Mouse (Mus musculus): ENCODE data around the gene 4930412O13Rik. TPM values are rescaled to one million over a fixed set of nuclear protein-coding genes. Genes with fewer than 3 reads are reported as not detected.

The 4930412O13Rik gene
- total RNA-seq, 2 experiments from 2014 or later: not detected

GRCm38 (mm10) chr2:9903854-9904560, 23.0 kb downstream of the 4930412O13Rik start:
- DNase-seq: no peak

GRCm38 (mm10) chr2:9905995-9906394, 24.9 kb downstream of the 4930412O13Rik start:
- no peak for DNase-seq

- DNase-seq: no peak
Measured at GRCm38 (mm10) chr2:9917602-9918001, 36.5 kb downstream of the 4930412O13Rik start.

- DNase-seq: no peak
Measured at GRCm38 (mm10) chr2:9918691-9919471, 37.8 kb downstream of the 4930412O13Rik start.

- no peak for DNase-seq
Measured at GRCm38 (mm10) chr2:9926194-9926904, 45.3 kb downstream of the 4930412O13Rik start.

GRCm38 (mm10) chr2:9926905-9927283, 45.8 kb downstream of the 4930412O13Rik start:
- no peak for DNase-seq

Other genes with a start within 250 kb of the 4930412O13Rik start
- not detected for gene 9230102O04Rik, start 8.3 kb downstream of the 4930412O13Rik start, total RNA-seq (2021)
- gene Gata3, start 8.8 kb downstream of the 4930412O13Rik start, total RNA-seq (2021): 1 to 10 TPM in 1 of 2 experiments, under 1 TPM in 1; 0.62 to 1.0 TPM
- 1 to 10 TPM; 8.2 to 8.4 TPM for gene Taf3, start 167.3 kb downstream of the 4930412O13Rik start, total RNA-seq (2021)
- 1,000 to 10,000 TPM; 1,460 to 1,539 TPM for gene Atp5c1, start 199.3 kb downstream of the 4930412O13Rik start, total RNA-seq (2021)
- gene Kin, start 199.3 kb downstream of the 4930412O13Rik start, total RNA-seq (2021): 1 to 10 TPM; 7.8 to 9.4 TPM